Mouse (Mus musculus) neural tube, embryonic 15.5 days (tissue): ENCODE data around the gene Ift88. TPM values are rescaled to one million over a fixed set of nuclear protein-coding genes. Genes with fewer than 3 reads are reported as not detected.

ENCODE experiments used
- ATAC-seq: fragments of 200-750 bp; cut with Nextera tagmentation; 2 replicates; pipeline ENCODE4 v1.8.0; 2017; ENCODE audit warnings: mild to moderate bottlenecking, moderate TSS enrichment, moderate library complexity; ENCODE audit not compliant: low FRiP score
- H3K27ac ChIP-seq: fragments of 300-500 bp; sonication (generic); replicated peaks from 2 replicates; pipeline ENCODE4 v1.5.1; 2015; ENCODE audit warnings: mild to moderate bottlenecking, inconsistent platforms
- H3K27me3 ChIP-seq: fragments of 300-500 bp; sonication (generic); replicated peaks from 2 replicates; pipeline ENCODE4 v1.6.1; 2015; ENCODE audit warnings: inconsistent platforms
- H3K36me3 ChIP-seq: fragments of 300-500 bp; sonication (generic); 2 replicates; pipeline ENCODE4 v1.6.1; 2015; ENCODE audit warnings: inconsistent platforms
- H3K4me1 ChIP-seq: fragments of 300-500 bp; sonication (generic); 2 replicates; pipeline ENCODE4 v1.6.1; 2015; ENCODE audit warnings: inconsistent platforms
- H3K4me2 ChIP-seq: fragments of 300-500 bp; sonication (generic); 2 replicates; pipeline ENCODE4 v1.6.1; 2015; ENCODE audit warnings: inconsistent platforms, mild to moderate bottlenecking, moderate library complexity
- H3K4me3 ChIP-seq: fragments of 300-500 bp; sonication (generic); replicated peaks from 2 replicates; pipeline ENCODE4 v1.5.1; 2015; ENCODE audit warnings: mild to moderate bottlenecking, inconsistent platforms
- H3K9ac ChIP-seq: fragments of 300-500 bp; sonication (generic); replicated peaks from 2 replicates; pipeline ENCODE4 v1.6.1; 2015; ENCODE audit warnings: mild to moderate bottlenecking, inconsistent platforms
- H3K9me3 ChIP-seq: fragments of 300-500 bp; sonication (generic); replicated peaks from 2 replicates; pipeline ENCODE4 v1.6.1; 2016; ENCODE audit warnings: inconsistent platforms
- WGBS: fragments of 180-500 bp; shearing (Covaris S2); methylation state at CpG from one replicate; pipeline ENCODE4 v1.1.7; 2015; ENCODE audit warnings: mixed read lengths; 5-methylcytosine and 5-hydroxymethylcytosine counted together
- polyA plus RNA-seq: library from polyadenylated mRNA; unstranded; fragments of >200 nt; fragmentation: Nextera tagmentation; extraction: Ambion mirVana; gene quantifications from 2 replicates; pipeline ENCODE4 v1.2.1, GENCODE M21; 2015

Ift88 gene
- polyA plus RNA-seq, 1 experiment from 2014 or later = 18.3 TPM

GRCm38 (mm10) chr14:57534346-57534745 is 110.5 kb downstream of the Ift88 start:
- ATAC-seq = no peak
- H3K9ac ChIP-seq = no peak overlapping the region
- peak overlapping the region; percentile 2; the same call in 1 of the 2 replicates for H3K27ac ChIP-seq
- H3K36me3 ChIP-seq = no peaks in the 10 kb centered on the region
- no peaks in the 10 kb centered on the region for H3K27me3 ChIP-seq
- H3K9me3 ChIP-seq = no peaks in the 10 kb centered on the region
- peak overlapping the region; percentile 19; the same call in 1 of the 2 replicates for H3K4me2 ChIP-seq
- 15% methylated on average over 5 of the region's 5 CpGs for WGBS
- H3K4me1 ChIP-seq = peaks cover 40% of the 10 kb centered on the region
- no peak overlapping the region for H3K4me3 ChIP-seq

- no peak overlapping the region for H3K9ac ChIP-seq
- H3K27me3 ChIP-seq = no peaks in the 10 kb centered on the region
- 12% methylated on average over 8 of the region's 8 CpGs for WGBS
- no peaks in the 10 kb centered on the region for H3K36me3 ChIP-seq
- 0 out of 2 replicates have a peak overlapping the region, but pooled peaks have one; percentile 2 for H3K27ac ChIP-seq
- H3K4me2 ChIP-seq = peak overlapping the region; percentile 19
- H3K4me3 ChIP-seq = no peak overlapping the region
- no peaks in the 10 kb centered on the region for H3K9me3 ChIP-seq
- peak; percentile 51; the same call in 1 of the 2 replicates for ATAC-seq
- H3K4me1 ChIP-seq = peaks cover 34% of the 10 kb centered on the region
Measured at GRCm38 (mm10) chr14:57534961-57535360, 111.1 kb downstream of the Ift88 start.

- H3K27me3 ChIP-seq = no peaks in the 10 kb centered on the region
- H3K4me3 ChIP-seq = no peak overlapping the region
- H3K9me3 ChIP-seq = no peaks in the 10 kb centered on the region
- 43% methylated on average over 6 of the region's 6 CpGs for WGBS
- H3K27ac ChIP-seq = 0 out of 2 replicates have a peak overlapping the region, but pooled peaks have one; percentile 2
- H3K36me3 ChIP-seq = no peaks in the 10 kb centered on the region
- no peak overlapping the region for H3K4me2 ChIP-seq
- ATAC-seq = peak; percentile 30; the same call in 1 of the 2 replicates
- H3K4me1 ChIP-seq = peaks cover 34% of the 10 kb centered on the region
- no peak overlapping the region for H3K9ac ChIP-seq
Measured at GRCm38 (mm10) chr14:57535646-57536045, 111.8 kb downstream of the Ift88 start.

- Histone ChIP-seq H3K36me3 (0 out of 2 replicates have a peak, but pooled peaks cover under 1% of the 10 kb centered on the region), H3K27me3 (no peaks in the 10 kb centered on the region), H3K27ac (0 out of 2 replicates have a peak overlapping the region, but pooled peaks have one; percentile 18), H3K4me1 (peaks cover 34% of the 10 kb centered on the region), H3K9me3 (no peaks in the 10 kb centered on the region), H3K9ac (no peak overlapping the region), H3K4me3 (no peak overlapping the region), H3K4me2 (no peak overlapping the region)
- no peak for ATAC-seq
- WGBS = 54% methylated on average over 9 of the region's 9 CpGs
Measured at GRCm38 (mm10) chr14:57536820-57537219, 113.0 kb downstream of the Ift88 start.

GRCm38 (mm10) chr14:57537261-57538015 is 113.6 kb downstream of the Ift88 start:
- H3K27ac ChIP-seq = 0 out of 2 replicates have a peak overlapping the region, but pooled peaks have one; percentile 18
- H3K27me3 ChIP-seq = no peaks in the 10 kb centered on the region

GRCm38 (mm10) chr14:57540683-57541082 is 116.8 kb downstream of the Ift88 start:
- Histone ChIP-seq H3K4me1 (peaks cover 15% of the 10 kb centered on the region), H3K36me3 (peaks cover 22% of the 10 kb centered on the region), H3K4me3 (no peak overlapping the region), H3K27ac (no peak overlapping the region), H3K27me3 (no peaks in the 10 kb centered on the region), H3K9me3 (no peaks in the 10 kb centered on the region), H3K4me2 (no peak overlapping the region), H3K9ac (no peak overlapping the region)
- ATAC-seq = no peak
- 89% methylated on average over 11 of the region's 11 CpGs for WGBS

More at GRCm38 (mm10) chr14:57537261-57538015, 113.6 kb downstream of the Ift88 start:
- no peak overlapping the region for H3K9ac ChIP-seq
- peaks cover 34% of the 10 kb centered on the region for H3K4me1 ChIP-seq
- H3K9me3 ChIP-seq = no peaks in the 10 kb centered on the region
- WGBS = 14% methylated on average over 16 of the region's 16 CpGs
- H3K36me3 ChIP-seq = peaks cover 7% of the 10 kb centered on the region
- ATAC-seq = 0 out of 2 replicates have a peak, but pooled peaks have one; percentile 12
- peak overlapping the region; percentile 20 for H3K4me2 ChIP-seq
- no peak overlapping the region for H3K4me3 ChIP-seq

GRCm38 (mm10) chr14:57542231-57542630 is 118.4 kb downstream of the Ift88 start:
- no peak for ATAC-seq
- Histone ChIP-seq H3K4me3 (no peak overlapping the region), H3K9ac (no peak overlapping the region), H3K27ac (no peak overlapping the region), H3K4me2 (no peak overlapping the region), H3K27me3 (no peaks in the 10 kb centered on the region), H3K36me3 (peaks cover 22% of the 10 kb centered on the region), H3K4me1 (peaks cover 7% of the 10 kb centered on the region), H3K9me3 (no peaks in the 10 kb centered on the region)
- WGBS = 70% methylated on average over 34 of the region's 34 CpGs

- peaks cover 22% of the 10 kb centered on the region for H3K36me3 ChIP-seq
- H3K4me2 ChIP-seq = no peak overlapping the region
- no peak overlapping the region for H3K27ac ChIP-seq
- 94% methylated on average over 13 of the region's 13 CpGs for WGBS
- H3K9ac ChIP-seq = no peak overlapping the region
- no peaks in the 10 kb centered on the region for H3K27me3 ChIP-seq
- ATAC-seq = no peak
- no peaks in the 10 kb centered on the region for H3K4me1 ChIP-seq
- H3K4me3 ChIP-seq = no peak overlapping the region
- no peaks in the 10 kb centered on the region for H3K9me3 ChIP-seq
Measured at GRCm38 (mm10) chr14:57543420-57544039, 119.7 kb downstream of the Ift88 start.

GRCm38 (mm10) chr14:57545526-57545925 is 121.7 kb downstream of the Ift88 start:
- Histone ChIP-seq H3K9me3 (no peaks in the 10 kb centered on the region), H3K4me3 (no peak overlapping the region), H3K27ac (no peak overlapping the region), H3K4me1 (no peaks in the 10 kb centered on the region), H3K9ac (no peak overlapping the region), H3K36me3 (peaks cover 32% of the 10 kb centered on the region), H3K4me2 (no peak overlapping the region), H3K27me3 (no peaks in the 10 kb centered on the region)
- WGBS = 80% methylated on average over 17 of the region's 17 CpGs
- ATAC-seq = no peak

- H3K9me3 ChIP-seq = no peaks in the 10 kb centered on the region
- no peaks in the 10 kb centered on the region for H3K27me3 ChIP-seq
- H3K4me2 ChIP-seq = no peak overlapping the region
- no peak for ATAC-seq
- H3K4me1 ChIP-seq = no peaks in the 10 kb centered on the region
- no peak overlapping the region for H3K4me3 ChIP-seq
- WGBS = 86% methylated on average over 8 of the region's 8 CpGs
- H3K36me3 ChIP-seq = peaks cover 32% of the 10 kb centered on the region
- H3K27ac ChIP-seq = no peak overlapping the region
- H3K9ac ChIP-seq = no peak overlapping the region
Measured at GRCm38 (mm10) chr14:57546131-57546530, 122.3 kb downstream of the Ift88 start.

GRCm38 (mm10) chr14:57546557-57547021 is 122.7 kb downstream of the Ift88 start:
- Histone ChIP-seq H3K9ac (no peak overlapping the region), H3K4me1 (no peaks in the 10 kb centered on the region)
- peak; percentile 19; the same call in 1 of the 2 replicates for ATAC-seq

More at GRCm38 (mm10) chr14:57546557-57547021, 122.7 kb downstream of the Ift88 start:
- H3K27me3 ChIP-seq = no peaks in the 10 kb centered on the region
- no peak overlapping the region for H3K4me3 ChIP-seq
- WGBS = 30% methylated on average over 13 of the region's 13 CpGs
- H3K36me3 ChIP-seq = peaks cover 32% of the 10 kb centered on the region
- no peak overlapping the region for H3K4me2 ChIP-seq
- no peak overlapping the region for H3K27ac ChIP-seq
- no peaks in the 10 kb centered on the region for H3K9me3 ChIP-seq
